Mouse (Mus musculus) mouse embryonic stem cell (cell line): ENCODE measurements around the gene Arhgap31.

Source experiments
- in situ Hi-C, 2 experiments: fragments of 300-500 bp; cut with MboI; formaldehyde crosslinking; loops; 1 replicate in 1 of 2; 3 replicates in 1 of 2; pipeline ENCODE4 v1.14.3; 2019 to 2020; ENCODE audit warnings: low sequenced_read_pairs in 2 of 2, low pct_unique_long_range_greater_than_20kb in 1 of 2, mixed read lengths in 1 of 2; ENCODE audit not compliant: unreplicated experiment in 1 of 2

Gene Arhgap31

GRCm38 (mm10) chr16:38591506-38591905 is 121.6 kb downstream of the Arhgap31 start:
- in situ Hi-C loops = no loop called here

DNA sequence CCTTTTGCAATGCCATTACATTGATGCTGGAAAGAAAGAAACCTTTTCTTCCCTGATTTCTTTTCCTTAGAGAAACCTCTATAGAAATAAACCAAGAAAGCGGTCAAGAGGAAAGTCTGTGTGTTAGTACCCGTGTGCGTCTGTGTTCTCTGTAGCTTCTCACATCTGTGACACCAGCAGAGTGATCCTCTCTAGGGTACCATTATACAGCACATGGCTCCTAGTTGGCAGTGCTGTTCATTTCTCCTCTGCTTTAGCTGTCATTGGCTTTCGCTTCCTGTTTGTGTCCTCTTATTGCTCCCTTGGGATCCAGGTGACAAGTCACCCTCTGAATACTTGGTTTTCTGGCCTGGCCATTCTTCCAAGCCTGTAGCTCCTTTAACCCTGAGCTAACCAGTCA is 125.5 kb downstream of the Arhgap31 start:
- in situ Hi-C loops = no loop called here

DNA sequence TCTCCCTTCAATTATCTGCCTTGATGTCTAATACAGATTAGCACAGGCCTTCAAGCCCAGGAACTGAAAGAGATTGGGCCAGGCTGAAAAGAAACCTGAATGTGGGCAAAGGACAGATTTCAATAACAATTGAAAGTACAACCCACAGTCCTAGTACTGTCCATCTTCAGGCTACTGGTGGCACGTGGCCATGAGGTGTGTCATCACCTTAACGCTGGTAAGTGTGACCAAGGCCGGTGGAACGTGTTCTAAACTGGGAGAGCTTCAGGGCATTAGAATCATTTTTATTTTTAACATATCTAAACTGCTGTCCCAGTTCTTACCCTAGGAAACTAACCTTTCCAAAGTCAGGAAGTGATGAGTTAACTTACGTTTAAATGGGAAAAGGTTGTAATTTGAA is 125.9 kb downstream of the Arhgap31 start:
- in situ Hi-C loops = no loop called here

GRCm38 (mm10) chr16:38585186-38585585 is 127.9 kb downstream of the Arhgap31 start:
- in situ Hi-C loops = no loop called here

DNA sequence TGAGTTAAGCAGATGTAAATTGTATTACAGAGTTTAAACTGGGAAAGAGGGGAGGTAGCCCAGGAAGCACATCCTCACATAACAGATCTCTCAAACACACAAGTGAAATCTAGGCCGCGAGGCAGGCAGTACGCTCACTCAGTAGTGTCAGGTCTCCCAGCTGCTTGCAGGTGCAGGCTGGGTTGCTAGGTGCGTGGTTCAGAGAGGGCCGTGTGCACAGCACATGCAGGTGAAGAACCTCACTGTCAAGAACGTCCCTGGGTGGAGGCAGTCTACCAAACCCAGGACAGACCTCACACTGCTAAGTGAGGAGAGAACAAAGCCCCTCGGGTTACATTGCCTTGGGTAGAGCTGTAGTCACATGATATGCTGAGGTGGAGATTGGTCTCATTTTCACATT is 128.3 kb downstream of the Arhgap31 start:
- in situ Hi-C loops = no loop called here

- in situ Hi-C loops = no loop called here
Measured at GRCm38 (mm10) chr16:38571481-38571880, 141.6 kb downstream of the Arhgap31 start.

GRCm38 (mm10) chr16:38568192-38568591 is 144.9 kb downstream of the Arhgap31 start:
- in situ Hi-C loops = no loop called here

- in situ Hi-C loops = no loop called here
Measured at GRCm38 (mm10) chr16:38563516-38563915, 149.6 kb downstream of the Arhgap31 start.

DNA sequence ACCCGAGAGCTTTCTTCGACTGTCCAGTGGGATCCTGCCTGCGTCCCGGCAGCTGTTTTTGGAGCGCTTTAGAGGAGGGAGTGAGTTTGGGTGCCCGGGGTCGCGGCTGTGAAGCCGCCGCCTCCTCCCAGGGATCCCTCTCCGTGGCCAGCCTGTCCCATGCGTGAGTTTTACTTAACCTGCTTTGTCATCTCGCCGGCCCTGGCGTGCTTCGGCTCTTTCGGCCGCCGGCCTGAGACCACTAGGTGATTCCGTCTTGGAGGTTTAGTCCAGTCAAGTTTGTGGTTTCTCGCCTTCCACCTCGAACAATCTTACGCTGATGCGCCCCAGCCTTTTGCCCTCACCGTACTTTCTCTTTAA is 150.1 kb downstream of the Arhgap31 start:
- in situ Hi-C loops = no loop called here

- in situ Hi-C loops = no loop called here
Measured at GRCm38 (mm10) chr16:38562131-38562967, 150.7 kb downstream of the Arhgap31 start.

DNA sequence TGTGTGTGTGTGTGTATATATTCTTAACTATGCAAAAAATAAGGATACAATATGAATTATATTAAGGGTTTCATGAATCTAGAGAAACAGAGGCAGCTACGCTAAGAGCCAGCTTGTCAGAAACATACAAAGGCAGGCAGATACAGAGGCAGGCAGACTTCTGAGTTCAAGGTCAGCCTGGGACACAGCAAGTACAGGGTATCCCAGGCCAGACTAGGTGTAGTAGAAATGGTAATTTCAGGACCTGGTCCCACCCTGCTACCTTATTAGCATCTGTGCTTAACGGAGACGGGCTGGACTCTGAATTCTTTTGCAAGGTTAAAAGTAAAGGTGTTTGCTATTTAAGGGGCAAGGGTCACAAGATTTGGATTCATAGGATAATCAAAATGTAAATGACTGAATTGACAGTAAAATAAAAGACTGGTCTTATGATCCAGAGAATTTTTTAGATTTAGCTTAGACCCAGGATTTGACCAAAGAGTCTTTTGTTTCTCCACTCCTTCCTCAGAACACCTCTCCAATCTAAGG is 154.8 kb downstream of the Arhgap31 start, which contains the start of gene Tmem39a:
Tmem39a (plus strand) TSS at position 478 of the 528 bp plus-strand sequence.
- in situ Hi-C loops = no loop called here

- in situ Hi-C loops = no loop called here
Measured at GRCm38 (mm10) chr16:38555988-38556387, 157.1 kb downstream of the Arhgap31 start.

DNA sequence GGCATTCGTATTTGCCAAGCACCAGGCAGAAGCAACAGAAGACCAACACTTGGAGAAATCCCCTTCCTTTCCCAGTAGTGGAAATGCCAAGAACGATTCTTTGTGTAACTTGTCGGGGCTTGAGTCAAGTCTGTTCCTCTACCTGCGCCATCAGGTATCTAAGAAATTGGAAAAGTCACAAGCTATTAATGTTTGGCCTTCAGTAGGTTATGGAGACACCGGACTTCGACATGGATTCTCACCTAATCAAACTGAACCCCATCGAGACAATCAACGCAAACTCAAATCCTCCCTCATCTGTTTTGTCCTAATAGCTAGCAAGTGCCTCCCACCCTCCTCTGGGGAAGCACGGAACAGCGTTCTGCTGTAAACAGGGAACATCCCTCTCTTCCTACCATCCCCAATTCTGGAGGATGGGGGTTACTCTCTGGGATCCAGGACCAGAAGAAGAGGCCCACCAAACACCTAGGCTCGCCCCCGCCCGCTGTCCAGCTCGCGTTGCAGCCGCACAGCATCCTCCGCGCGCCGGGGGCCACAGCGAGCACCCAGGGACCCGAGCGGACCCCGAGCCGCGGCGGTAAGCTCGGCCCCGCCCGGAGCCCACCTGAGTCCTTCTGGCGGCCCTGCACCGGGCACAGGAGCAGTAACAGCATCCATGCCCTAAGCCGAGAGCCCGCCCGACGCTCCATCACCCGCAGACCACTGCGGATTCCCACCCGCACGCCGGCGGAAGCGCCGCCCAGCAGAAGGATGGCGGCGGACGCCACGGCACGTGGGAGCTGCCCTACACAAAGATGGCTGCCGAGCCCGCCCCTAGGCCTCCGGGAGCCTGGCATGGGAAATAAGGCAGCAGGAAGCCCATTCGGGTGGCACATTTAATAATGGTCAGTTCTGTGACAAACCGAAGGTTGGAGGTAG is 163.3 kb downstream of the Arhgap31 start, which contains the start of gene Poglut1:
Poglut1 (minus strand) TSS at position 780 of the 918 bp plus-strand sequence.
- in situ Hi-C loops = no loop called here
